Mouse (Mus musculus) CH12.LX (cell line): ENCODE measurements at regions not wholly inside any gene's neighbourhood (a gene's known extent, or its start where the extent isn't known, plus 50 kb on each side); places are given as distances from the start of the nearest gene placed in this dataset.

Experiments used
- CHD1 ChIP-seq: IDR thresholded peaks from 2 replicates; pipeline ENCODE4 v1.6.1; 2012; ENCODE audit warnings: low read depth, low read length, improper control_type of control experiment, inconsistent platforms
- CTCF ChIP-seq, 2 experiments: IDR thresholded peaks in 1 of 2; conservative IDR thresholded peaks in 1 of 2; 2 replicates each; pipeline ENCODE4 v1.5.1; 2011 to 2012; ENCODE audit warnings: low read depth in 2 of 2, low read length in 2 of 2, improper control_type of control experiment in 1 of 2, inconsistent platforms in 1 of 2, mild to moderate bottlenecking in 1 of 2, moderate library complexity in 1 of 2
- EP300 ChIP-seq: IDR thresholded peaks from 2 replicates; pipeline ENCODE4 v1.6.1; 2011; ENCODE audit warnings: low read length, improper control_type of control experiment
- HCFC1 ChIP-seq: IDR thresholded peaks from 2 replicates; pipeline ENCODE4 v1.6.1; 2012; ENCODE audit warnings: low read depth, mild to moderate bottlenecking, inconsistent platforms, low read length, improper control_type of control experiment
- MAFK ChIP-seq: IDR thresholded peaks from 2 replicates; pipeline ENCODE4 v1.6.1; 2011; ENCODE audit warnings: low read length, improper control_type of control experiment; ENCODE audit not compliant: insufficient replicate concordance
- MAX ChIP-seq: IDR thresholded peaks from 2 replicates; pipeline ENCODE4 v1.6.1; 2011; ENCODE audit warnings: low read length, improper control_type of control experiment
- MAZ ChIP-seq: IDR thresholded peaks from 2 replicates; pipeline ENCODE4 v1.6.1; 2012; ENCODE audit warnings: low read depth, mild to moderate bottlenecking, inconsistent platforms, low read length, improper control_type of control experiment, moderate library complexity
- MEF2A ChIP-seq: IDR thresholded peaks from 2 replicates; pipeline ENCODE4 v1.6.1; 2014; ENCODE audit warnings: low read depth, mild to moderate bottlenecking, inconsistent platforms, low read length, improper control_type of control experiment, borderline replicate concordance
- NELFE ChIP-seq: IDR thresholded peaks from 2 replicates; pipeline ENCODE4 v1.6.1; 2011; ENCODE audit warnings: low read depth, low read length, improper control_type of control experiment
- POLR2A ChIP-seq: IDR thresholded peaks from 2 replicates; pipeline ENCODE4 v1.6.1; 2011; ENCODE audit warnings: low read depth, mild to moderate bottlenecking, improper control_type of control experiment, low read length
- USF1 ChIP-seq: IDR thresholded peaks from 2 replicates; pipeline ENCODE4 v1.6.1; 2014; ENCODE audit warnings: low read depth, mild to moderate bottlenecking, inconsistent platforms, low read length, improper control_type of control experiment
- USF2 ChIP-seq: conservative IDR thresholded peaks from 2 replicates; pipeline ENCODE4 v1.6.1; 2011; ENCODE audit warnings: low read depth, low read length, improper control_type of control experiment

DNA sequence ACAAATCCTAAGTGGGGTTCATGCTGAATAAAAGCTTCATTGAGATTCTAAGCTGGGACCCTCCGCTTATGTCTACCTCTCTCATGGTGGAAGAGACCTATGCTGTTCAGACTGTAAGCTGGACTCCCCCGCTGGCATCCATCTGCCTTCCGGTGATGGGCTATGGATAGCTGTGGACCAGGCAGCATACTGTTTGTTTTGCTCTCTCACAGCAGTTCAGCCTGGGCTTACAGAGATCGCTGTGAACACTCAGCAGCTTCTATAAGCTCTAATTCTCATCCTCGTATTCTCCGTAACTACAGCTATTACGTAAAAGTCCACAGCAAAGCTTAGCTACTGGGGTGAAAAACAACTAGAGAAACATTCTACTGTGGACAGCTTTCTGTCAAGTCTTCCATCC, 97.5 kb upstream of the Galnt5 start:
- TF ChIP-seq CHD1 = no peak
- TF ChIP-seq MAFK = no peak
- TF ChIP-seq USF2 = no peak
- TF ChIP-seq CTCF (conservative IDR thresholded peaks at IDR 0.05 in 1 of 2, IDR thresholded peaks at IDR 0.05 in 1 of 2; ENCODE audit: low read depth in 2 of 2, low read length in 2 of 2) = no peak
- no peak for TF ChIP-seq EP300
- no peak for TF ChIP-seq POLR2A
- TF ChIP-seq MAX = no peak
- TF ChIP-seq MEF2A = no peak
- no peak for TF ChIP-seq NELFE
- no peak for TF ChIP-seq MAZ
- no peak for TF ChIP-seq USF1
- TF ChIP-seq HCFC1 = no peak
